Mouse (Mus musculus) thymus, adult 2 months (tissue): ENCODE data around the gene Disc1. TPM values are rescaled to one million over a fixed set of nuclear protein-coding genes. Genes with fewer than 3 reads are reported as not detected.

ENCODE experiments used
- DNase-seq: peaks from one replicate; pipeline ENCODE4 v3.0.0; 2021
- H3K27ac ChIP-seq: fragments of 200-500 bp; 2 replicates; pipeline ENCODE4 v1.5.1; 2012; ENCODE audit warnings: low read length, control low read depth; ENCODE audit not compliant: control insufficient read depth, insufficient read depth
- H3K27me3 ChIP-seq: fragments of 200-500 bp; 2 replicates; pipeline ENCODE4 v1.6.1; 2012; ENCODE audit warnings: mild to moderate bottlenecking, low read length, moderate library complexity, mixed read lengths; ENCODE audit not compliant: control insufficient read depth, insufficient read depth
- H3K36me3 ChIP-seq: fragments of 200-500 bp; 2 replicates; pipeline ENCODE4 v1.6.1; 2012; ENCODE audit warnings: mild to moderate bottlenecking, low read length, moderate library complexity; ENCODE audit not compliant: control insufficient read depth, insufficient read depth
- H3K4me1 ChIP-seq: fragments of 200-500 bp; replicated peaks from 2 replicates; pipeline ENCODE4 v1.6.1; 2012; ENCODE audit warnings: low read length; ENCODE audit not compliant: control insufficient read depth, insufficient read depth
- H3K4me3 ChIP-seq: fragments of 200-500 bp; 2 replicates; pipeline ENCODE4 v1.5.1; 2012; ENCODE audit warnings: mild to moderate bottlenecking, low read length, control low read depth, moderate library complexity; ENCODE audit not compliant: control insufficient read depth, insufficient read depth
- CTCF ChIP-seq: fragments of 200-500 bp; IDR thresholded peaks from 2 replicates; pipeline ENCODE4 v1.5.1; 2012; ENCODE audit warnings: mild to moderate bottlenecking, control low read depth, low read length, moderate library complexity, borderline replicate concordance; ENCODE audit not compliant: control insufficient read depth, poor library complexity, insufficient read depth; ENCODE audit errors: extremely low read depth
- POLR2A ChIP-seq: fragments of 200-500 bp; IDR thresholded peaks from 2 replicates; pipeline ENCODE4 v1.6.1; 2012; ENCODE audit warnings: mild to moderate bottlenecking, low read length, control low read depth, moderate library complexity; ENCODE audit not compliant: control insufficient read depth, poor library complexity, insufficient read depth; ENCODE audit errors: extremely low read depth
- WGBS: fragments of 180-500 bp; shearing (Covaris S2); methylation state at CpG from one replicate; pipeline ENCODE4 v1.1.7; 2018; 5-methylcytosine and 5-hydroxymethylcytosine counted together
- polyA plus RNA-seq: library from polyadenylated mRNA; depleted of rRNA; stranded (reverse); fragments of >200 nt; gene quantifications from 2 replicates; pipeline ENCODE4 v1.2.3, GENCODE M21; 2012

The Disc1 gene
- polyA plus RNA-seq, 1 experiment: 0.74 TPM

DNA sequence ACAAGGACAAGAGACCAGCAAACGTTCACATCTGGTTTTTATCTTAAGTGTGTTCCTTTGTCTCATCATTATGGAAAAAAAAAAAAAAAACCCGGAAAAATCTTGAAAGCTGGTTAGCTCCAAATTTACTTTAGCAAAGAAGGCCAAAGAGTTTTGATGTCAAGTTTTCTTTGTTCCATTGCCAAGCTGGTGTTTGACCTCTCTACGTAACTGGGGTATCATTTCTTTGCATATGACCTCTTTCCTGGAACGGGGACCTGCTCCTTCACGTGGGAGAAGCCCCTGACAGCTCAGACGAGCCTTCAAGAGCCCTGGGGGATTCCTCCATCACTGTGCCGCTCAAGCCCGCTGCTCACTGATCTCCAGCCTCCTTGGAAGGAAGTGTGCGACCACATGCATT, 10.1 kb upstream of the Disc1 start:
- 15% methylated on average over 9 of the region's 9 CpGs for WGBS

DNA sequence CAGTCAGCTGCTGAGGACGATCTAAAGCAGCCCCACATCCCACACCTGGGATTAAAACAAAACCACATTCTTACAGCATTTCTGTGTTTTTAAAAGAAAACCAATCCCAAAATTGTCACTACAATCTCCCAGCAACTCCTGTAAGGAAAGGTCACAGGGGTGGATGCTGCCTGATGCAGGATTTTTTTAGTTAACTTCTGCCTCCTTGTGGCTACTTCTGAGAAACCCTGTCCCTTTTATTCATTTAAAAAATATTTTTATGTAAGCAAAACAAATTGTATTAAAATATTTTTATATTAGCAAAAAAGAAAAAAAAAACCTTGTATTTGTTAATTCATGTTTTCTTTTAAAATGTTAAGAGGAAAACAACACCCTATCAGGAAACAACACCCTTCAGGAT, 8.2 kb upstream of the Disc1 start:
- Histone ChIP-seq H3K4me1 (peaks cover 3% of the 10 kb centered on the region), H3K36me3 (no peaks in the 10 kb centered on the region), H3K27me3 (no peaks in the 10 kb centered on the region), H3K27ac (no peak overlapping the region), H3K4me3 (no peak overlapping the region)
- no peak for DNase-seq
- WGBS: 92% methylated on average over 1 of the region's 1 CpGs
- no peak for TF ChIP-seq CTCF
- no peak for TF ChIP-seq POLR2A

More for the DNA sequence above, 10.1 kb upstream of the Disc1 start:
- DNase-seq: no peak
- peak overlapping the region; percentile 23; the same call in 1 of the 2 replicates for H3K27ac ChIP-seq
- H3K27me3 ChIP-seq: no peaks in the 10 kb centered on the region
- no peak for TF ChIP-seq CTCF
- no peak for TF ChIP-seq POLR2A
- peaks cover 3% of the 10 kb centered on the region for H3K4me1 ChIP-seq
- H3K36me3 ChIP-seq: no peaks in the 10 kb centered on the region; the same call in 1 of the 2 replicates
- no peak overlapping the region for H3K4me3 ChIP-seq

DNA sequence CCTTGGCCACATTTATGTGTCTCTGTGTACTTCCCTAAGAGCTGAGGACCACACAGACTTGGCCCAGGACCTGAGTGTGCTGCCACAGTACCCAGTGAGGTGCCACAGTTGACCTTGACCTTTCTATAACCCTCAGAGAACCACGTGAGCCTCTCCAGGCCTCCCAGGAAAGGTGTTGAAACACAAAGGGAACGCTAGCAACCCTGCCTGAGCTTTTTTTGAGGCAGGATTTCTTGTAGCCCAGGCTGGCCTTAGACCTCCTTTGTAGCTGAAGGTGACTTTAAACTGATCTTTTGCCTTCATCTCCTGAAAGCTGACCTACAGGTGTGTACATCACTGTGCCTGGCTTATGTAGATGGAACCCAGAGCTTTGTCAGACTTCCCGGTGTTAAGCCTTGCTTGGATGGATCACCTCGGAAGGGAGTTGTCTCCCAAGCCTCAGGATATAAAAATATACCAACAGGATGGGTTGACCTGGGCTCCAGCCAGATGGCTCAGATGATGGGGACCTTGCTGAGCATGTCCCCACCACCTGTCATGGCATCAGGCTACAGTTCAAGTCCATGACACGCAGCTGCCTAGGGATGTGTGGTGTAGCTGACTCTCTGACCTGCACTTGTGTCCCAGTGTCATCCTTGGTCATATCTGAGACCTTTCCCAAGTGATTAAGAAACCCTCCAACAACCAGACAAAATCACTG, 4.8 kb upstream of the Disc1 start:
- H3K27me3 ChIP-seq: no peaks in the 10 kb centered on the region; the same call in 1 of the 2 replicates
- no peak overlapping the region for H3K4me3 ChIP-seq
- H3K27ac ChIP-seq: no peak overlapping the region
- WGBS: 89% methylated on average over 5 of the region's 5 CpGs
- no peaks in the 10 kb centered on the region for H3K36me3 ChIP-seq
- TF ChIP-seq CTCF: no peak
- TF ChIP-seq POLR2A: no peak
- DNase-seq: no peak
- H3K4me1 ChIP-seq: peaks cover 2% of the 10 kb centered on the region; the same call in 1 of the 2 replicates

- no peak for DNase-seq
- H3K27me3 ChIP-seq: no peaks in the 10 kb centered on the region; the same call in 1 of the 2 replicates
- no peak overlapping the region for H3K4me3 ChIP-seq
- TF ChIP-seq CTCF (no peak), POLR2A (no peak)
- WGBS: 40% methylated on average over 6 of the region's 6 CpGs
- no peaks in the 10 kb centered on the region for H3K36me3 ChIP-seq
- H3K4me1 ChIP-seq: peaks cover 7% of the 10 kb centered on the region
- H3K27ac ChIP-seq: no peak overlapping the region
Observed at GRCm38 (mm10) chr8:125049826-125050225, 4.2 kb upstream of the Disc1 start.

DNA sequence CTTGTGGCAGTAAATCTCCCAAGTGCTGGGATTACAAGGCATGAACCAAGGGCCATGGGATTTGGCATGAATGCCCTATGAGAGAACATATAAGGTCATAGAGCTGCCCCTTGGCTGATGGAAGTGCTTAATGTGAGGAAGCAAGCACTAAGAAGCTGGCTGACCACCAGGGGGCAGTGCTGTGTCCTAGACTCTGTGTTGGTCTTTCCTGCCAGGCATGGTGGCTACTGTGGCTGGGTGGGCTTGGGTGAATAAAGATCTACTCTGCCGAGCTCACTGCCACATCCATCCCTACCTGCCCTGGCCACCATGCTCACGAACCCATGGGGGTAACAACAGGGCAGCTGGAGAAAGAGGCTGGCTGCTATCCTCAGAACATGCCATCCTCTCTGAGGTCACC, 2.0 kb upstream of the Disc1 start:
- DNase-seq: peak; percentile 74
- no peaks in the 10 kb centered on the region; the same call in 1 of the 2 replicates for H3K27me3 ChIP-seq
- H3K27ac ChIP-seq: no peak overlapping the region
- 49% methylated on average over 2 of the region's 2 CpGs for WGBS
- H3K4me3 ChIP-seq: no peak overlapping the region
- H3K36me3 ChIP-seq: no peaks in the 10 kb centered on the region
- H3K4me1 ChIP-seq: peaks cover 7% of the 10 kb centered on the region
- no peak for TF ChIP-seq POLR2A
- peak; percentile 85 for TF ChIP-seq CTCF

- peaks cover 7% of the 10 kb centered on the region for H3K4me1 ChIP-seq
- H3K36me3 ChIP-seq: no peaks in the 10 kb centered on the region
- WGBS: under 1% methylated on average over 38 of the region's 38 CpGs
- H3K4me3 ChIP-seq: peak overlapping the region; percentile 42
- no peaks in the 10 kb centered on the region; the same call in 1 of the 2 replicates for H3K27me3 ChIP-seq
- peak; percentile 14 for DNase-seq
- no peak overlapping the region for H3K27ac ChIP-seq
- TF ChIP-seq POLR2A (no peak), CTCF (no peak)
Observed at GRCm38 (mm10) chr8:125054436-125054810, 428 bp downstream of the Disc1 start.
